ENCODE assay signal across 9 mouse cellular contexts in the genomic region with DNA sequence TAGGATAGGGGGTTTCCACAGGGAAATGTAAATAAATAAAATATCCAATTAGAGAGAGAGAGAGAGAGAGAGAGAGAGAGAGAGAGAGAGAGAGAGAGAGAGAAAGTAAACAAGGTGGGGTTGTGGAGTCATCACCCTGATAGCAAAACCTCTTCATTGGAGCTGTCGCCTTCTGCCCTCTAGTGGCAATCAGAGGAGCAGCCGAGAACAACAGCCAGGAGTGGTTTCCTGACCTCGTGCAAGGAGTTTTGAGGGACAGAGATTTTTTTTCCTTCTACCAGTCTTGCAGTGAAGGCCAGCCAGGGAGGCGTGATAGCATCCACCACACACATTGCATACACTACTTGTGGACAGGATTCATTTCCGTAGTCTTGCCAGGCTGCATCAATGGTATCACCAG. TPM values are rescaled to one million over a fixed set of nuclear protein-coding genes. Genes with fewer than 3 reads are reported as not detected.
DNase-seq lines count a peak whose midpoint lies in the region; TF ChIP-seq lines count a peak whose summit lies in the region.
"Had no signal": no experiment of that assay in that cellular context is flagged by ENCODE, and none has a peak within 500 bp of the region (broad histone marks: within the 10 kb centered on the region; RNA-seq: fewer than 3 reads in every experiment).

No protein-coding gene starts in this region.

- no peak for TF ChIP-seq POLR2A in testis, adult 2 months (IDR thresholded peaks at IDR 0.05; ENCODE audit: control insufficient read depth, low read depth, low read length)
- no peak for TF ChIP-seq POLR2A in cerebellum, adult 2 months (IDR thresholded peaks at IDR 0.05; ENCODE audit: borderline replicate concordance, insufficient read depth, low read length)
- no peak for TF ChIP-seq POLR2A in thymus, adult 2 months (IDR thresholded peaks at IDR 0.05; ENCODE audit: control insufficient read depth, extremely low read depth, insufficient read depth, low read length, poor library complexity)

- H3K4me3 ChIP-seq in gastrocnemius, adult 2 months = no peak overlapping the region
- H3K4me3 ChIP-seq in testis, adult 2 months (ENCODE audit: control insufficient read depth, low read depth, low read length) = no peak overlapping the region
- H3K4me3 ChIP-seq in cerebellum, adult 2 months (replicated peaks; ENCODE audit: insufficient read depth, low read depth, low read length) = no peak overlapping the region
- H3K4me3 ChIP-seq in thymus, adult 2 months (ENCODE audit: control insufficient read depth, insufficient read depth, low read length) = no peak overlapping the region

- intact Hi-C loops in gastrocnemius, adult 2 months (cut with DNase I) = no loop called here
- intact Hi-C loops in heart, postnatal 14 days (cut with DNase I) = loop anchor here (10.0 kb wide), 1 partner anchor 454 kb away; a partner anchor contains a TSS

- H3K27ac ChIP-seq in gastrocnemius, adult 2 months = no peak overlapping the region
- H3K27ac ChIP-seq in testis, adult 2 months (ENCODE audit: control insufficient read depth, insufficient read depth, low read depth, low read length) = no peak overlapping the region
- no peak overlapping the region for H3K27ac ChIP-seq in cerebellum, adult 2 months (ENCODE audit: insufficient read depth, low read length)
- no peak overlapping the region for H3K27ac ChIP-seq in thymus, adult 2 months (ENCODE audit: control insufficient read depth, insufficient read depth, low read length)

- H3K27me3 ChIP-seq in testis, adult 2 months (ENCODE audit: control insufficient read depth, insufficient read depth, low read length) = no peaks in the 10 kb centered on the region
- no peaks in the 10 kb centered on the region for H3K27me3 ChIP-seq in cerebellum, adult 2 months (ENCODE audit: control insufficient read depth, insufficient read depth, low read length)
- no peaks in the 10 kb centered on the region for H3K27me3 ChIP-seq in thymus, adult 2 months (ENCODE audit: control insufficient read depth, insufficient read depth, low read length)

- peak; percentile 81 for TF ChIP-seq CTCF in gastrocnemius, adult 2 months (IDR thresholded peaks at IDR 0.05)
- TF ChIP-seq CTCF in testis, adult 2 months (IDR thresholded peaks at IDR 0.05; ENCODE audit: control insufficient read depth, insufficient read depth, insufficient replicate concordance, low read depth, low read length) = peak; percentile 59; the same call in 1 of the 2 replicates
- TF ChIP-seq CTCF in cerebellum, adult 2 months (IDR thresholded peaks at IDR 0.05; ENCODE audit: borderline replicate concordance, insufficient read depth, low read depth, low read length) = peak; percentile 67
- TF ChIP-seq CTCF in thymus, adult 2 months (IDR thresholded peaks at IDR 0.05; ENCODE audit: borderline replicate concordance, control insufficient read depth, extremely low read depth, insufficient read depth, low read length, poor library complexity) = peak; percentile 64; the same call in 1 of the 2 replicates

- peaks cover 6% of the 10 kb centered on the region for H3K4me1 ChIP-seq in testis, adult 2 months (ENCODE audit: control insufficient read depth, insufficient read depth, low read length)
- peaks cover 5% of the 10 kb centered on the region; the same call in 1 of the 2 replicates for H3K4me1 ChIP-seq in cerebellum, adult 2 months (ENCODE audit: control insufficient read depth, insufficient read depth, low read length)
- peaks cover 5% of the 10 kb centered on the region for H3K4me1 ChIP-seq in thymus, adult 2 months (replicated peaks; ENCODE audit: control insufficient read depth, insufficient read depth, low read length)

- H3K36me3 ChIP-seq in testis, adult 2 months (ENCODE audit: control insufficient read depth, insufficient read depth, low read length) = no peaks in the 10 kb centered on the region
- H3K36me3 ChIP-seq in thymus, adult 2 months (ENCODE audit: control insufficient read depth, insufficient read depth, low read length) = no peaks in the 10 kb centered on the region

- 9% methylated on average over 5 of the region's 5 CpGs for WGBS in cerebellum, adult 2 months
- WGBS in thymus, adult 2 months = 12% methylated on average over 5 of the region's 5 CpGs

- peak; percentile 60 for DNase-seq in gastrocnemius, adult 2 months
- no peak for DNase-seq in gastrocnemius, postnatal 25 days
- DNase-seq in testis, postnatal 14 days (ENCODE audit: low spot score) = no peak
- DNase-seq in cerebellum, adult 2 months = peak; percentile 49 to 50
- peak; percentile 45 to 66 for DNase-seq in heart, postnatal 14 days
- peak; percentile 67 for DNase-seq in lung, postnatal 14 days
- peak; percentile 69 for DNase-seq in thymus, adult 2 months

RNA-seq across cellular contexts. Expression of a gene that starts 3.4 kb away (rescaled TPM):
- total RNA-seq in gastrocnemius, adult 2 months (2021) = 10 to 100 TPM; 42.0 to 47.9 TPM
- total RNA-seq in gastrocnemius, postnatal 25 days (2021) = 10 to 100 TPM; 47.2 to 49.5 TPM
- 95.3 and 97.0 TPM in 2 replicates for polyA plus RNA-seq in testis, adult 2 months (2012; rRNA removed)
- polyA plus RNA-seq in cerebellum, adult 2 months (2012; rRNA removed) = 73.1 and 80.1 TPM in 2 replicates
- 10 to 100 TPM; 71.0 to 79.6 TPM for total RNA-seq in heart, postnatal 14 days (2021)
- 183 and 190 TPM in 2 replicates for polyA plus RNA-seq in thymus, adult 2 months (2012; rRNA removed)

RNA-seq across cellular contexts. Expression of a gene that starts 15.8 kb away (rescaled TPM):
- 1 to 10 TPM; 5.3 to 5.5 TPM for total RNA-seq in gastrocnemius, adult 2 months (2021)
- 1 to 10 TPM; 3.8 to 6.6 TPM for total RNA-seq in gastrocnemius, postnatal 25 days (2021)
- 56.2 and 57.9 TPM in 2 replicates for polyA plus RNA-seq in testis, adult 2 months (2012; rRNA removed)
- 22.2 and 23.6 TPM in 2 replicates for polyA plus RNA-seq in cerebellum, adult 2 months (2012; rRNA removed)
- 10 to 100 TPM; 18.5 to 18.7 TPM for total RNA-seq in heart, postnatal 14 days (2021)
- polyA plus RNA-seq in thymus, adult 2 months (2012; rRNA removed) = 15.7 and 18.7 TPM in 2 replicates

RNA-seq across cellular contexts. Expression of a gene that starts 16.6 kb away (rescaled TPM):
- total RNA-seq in gastrocnemius, adult 2 months (2021) = not detected
- not detected for total RNA-seq in gastrocnemius, postnatal 25 days (2021)
- polyA plus RNA-seq in testis, adult 2 months (2012; rRNA removed) = 90.8 and 94.2 TPM in 2 replicates
- not detected in 2 replicates for polyA plus RNA-seq in cerebellum, adult 2 months (2012; rRNA removed)
- total RNA-seq in heart, postnatal 14 days (2021) = not detected
- polyA plus RNA-seq in thymus, adult 2 months (2012; rRNA removed) = 0.05 TPM in 1 of 2 replicates, not detected in the other
- total RNA-seq: layer of hippocampus, postnatal 14 days had no signal

RNA-seq across cellular contexts. Expression of a gene that starts 36.2 kb away (rescaled TPM):
- not detected for total RNA-seq in gastrocnemius, adult 2 months (2021)
- total RNA-seq in gastrocnemius, postnatal 25 days (2021) = not detected
- 12.4 and 17.2 TPM in 2 replicates for polyA plus RNA-seq in testis, adult 2 months (2012; rRNA removed)
- 0.05 TPM in 1 of 2 replicates, not detected in the other for polyA plus RNA-seq in cerebellum, adult 2 months (2012; rRNA removed)
- under 1 TPM in 1 of 2 experiments, not detected in 1; 0.60 TPM for total RNA-seq in heart, postnatal 14 days (2021)
- polyA plus RNA-seq in thymus, adult 2 months (2012; rRNA removed) = 0.35 and 0.36 TPM in 2 replicates

RNA-seq across cellular contexts. Expression of a gene that starts 52.5 kb away (rescaled TPM):
- 100 to 1,000 TPM in 1 of 2 experiments, 10 to 100 TPM in 1; 89.1 to 102 TPM for total RNA-seq in gastrocnemius, adult 2 months (2021)
- 10 to 100 TPM; 62.8 to 68.1 TPM for total RNA-seq in gastrocnemius, postnatal 25 days (2021)
- 54.0 and 54.4 TPM in 2 replicates for polyA plus RNA-seq in testis, adult 2 months (2012; rRNA removed)
- 53.5 and 55.7 TPM in 2 replicates for polyA plus RNA-seq in cerebellum, adult 2 months (2012; rRNA removed)
- total RNA-seq in heart, postnatal 14 days (2021) = 10 to 100 TPM; 23.2 to 27.9 TPM
- 15.2 and 16.8 TPM in 2 replicates for polyA plus RNA-seq in thymus, adult 2 months (2012; rRNA removed)

Comparison
In these comparisons a context has a peak if more than half of its experiments do, and no peak if none do; other contexts are left out.
1. DNase-seq: peak in gastrocnemius, adult 2 months (single experiment), cerebellum, adult 2 months (2 of 2), heart, postnatal 14 days (2 of 2), lung, postnatal 14 days (single experiment) and thymus, adult 2 months (single experiment); none in gastrocnemius, postnatal 25 days (single experiment) and testis, postnatal 14 days (single experiment).
2. Peak in every context shown above with its lines, with median percentiles within 50 percentile points of each other: CTCF ChIP-seq.